Mouse (Mus musculus) ovary, postnatal 14 days (tissue): Measurements from ENCODE around the gene Olfr308.
"Not testable (repeated sequence)": the region's sequence is repeated elsewhere in the genome, so short reads cannot be mapped to it uniquely, and the experiment has no call there.

Experiments used
- DNase-seq: peaks from one replicate; pipeline ENCODE4 v3.0.0; 2022; ENCODE audit warnings: low spot score

Olfr308 gene

GRCm38 (mm10) chr7:86325530-86325929, at the start of gene Olfr308:
TSS of gene Olfr308 (minus strand) at chr7:86325630.
- no peak for DNase-seq

GRCm38 (mm10) chr7:86366828-86367227, 41.4 kb upstream of the Olfr308 start, which contains the start of gene Olfr305:
TSS of gene Olfr305 (minus strand) at chr7:86366928.
- DNase-seq = no peak

DNA sequence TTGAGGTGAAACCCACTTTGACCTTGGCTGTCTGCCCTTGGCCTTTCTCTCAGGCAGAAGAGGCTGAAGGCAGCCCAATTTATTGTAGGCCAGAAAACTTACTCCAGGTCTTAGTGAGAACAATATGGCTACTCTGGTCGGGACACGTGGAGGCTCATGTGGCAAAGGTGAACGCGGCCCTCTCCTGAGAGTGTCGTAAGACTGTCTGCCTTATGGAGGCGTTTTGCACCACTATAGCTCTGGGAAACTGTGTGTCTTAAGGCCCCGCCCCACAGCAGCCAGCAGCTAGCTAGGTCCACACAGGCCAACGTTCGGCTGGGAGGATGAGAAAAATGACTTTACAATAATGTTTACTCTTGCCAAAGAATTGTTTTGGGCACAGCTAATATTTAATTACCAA, 20.9 kb upstream of the Olfr308 start:
- not testable (repeated sequence) for DNase-seq

GRCm38 (mm10) chr7:86344253-86344652, 18.8 kb upstream of the Olfr308 start:
- no peak for DNase-seq

DNA sequence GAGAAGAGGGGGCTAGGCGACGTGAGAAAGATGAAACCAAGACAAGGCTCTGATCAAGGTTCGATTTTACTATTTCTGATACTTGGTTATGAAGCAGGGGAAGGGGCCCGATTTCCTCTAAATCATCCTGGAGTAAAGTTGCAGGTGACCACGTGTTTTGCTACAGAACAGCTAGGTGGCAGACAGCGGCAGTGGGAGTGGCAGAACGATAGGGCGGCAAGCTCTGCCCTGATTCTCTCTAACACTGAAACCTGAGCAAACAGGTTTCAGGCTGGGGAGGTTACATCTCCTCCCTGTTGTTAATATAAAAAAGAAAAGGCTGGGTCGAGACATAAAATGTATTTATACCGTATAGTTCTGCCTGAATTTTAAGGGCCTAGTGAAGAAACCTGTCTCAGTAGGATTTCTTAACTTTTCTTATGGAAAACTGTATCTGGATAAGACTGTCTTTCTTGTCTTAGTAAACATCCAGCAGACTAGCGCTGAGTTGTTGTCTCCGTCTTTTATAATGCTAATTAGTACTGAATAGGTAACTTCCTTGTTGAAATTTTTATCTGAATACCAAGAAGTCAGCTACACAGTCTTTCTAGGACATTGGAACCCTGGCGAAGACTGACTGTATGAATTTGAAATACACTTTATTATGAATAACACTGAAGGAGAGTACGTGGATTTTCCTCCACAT, 17.6 kb upstream of the Olfr308 start:
- DNase-seq = no peak

- no peak for DNase-seq
Observed at GRCm38 (mm10) chr7:86337486-86337885, 12.1 kb upstream of the Olfr308 start, which contains the start of gene Olfr307. TSS of gene Olfr307 (minus strand) at chr7:86337586.

- no peak for DNase-seq
Observed at GRCm38 (mm10) chr7:86321323-86321722, 4.1 kb downstream of the Olfr308 start.

DNA sequence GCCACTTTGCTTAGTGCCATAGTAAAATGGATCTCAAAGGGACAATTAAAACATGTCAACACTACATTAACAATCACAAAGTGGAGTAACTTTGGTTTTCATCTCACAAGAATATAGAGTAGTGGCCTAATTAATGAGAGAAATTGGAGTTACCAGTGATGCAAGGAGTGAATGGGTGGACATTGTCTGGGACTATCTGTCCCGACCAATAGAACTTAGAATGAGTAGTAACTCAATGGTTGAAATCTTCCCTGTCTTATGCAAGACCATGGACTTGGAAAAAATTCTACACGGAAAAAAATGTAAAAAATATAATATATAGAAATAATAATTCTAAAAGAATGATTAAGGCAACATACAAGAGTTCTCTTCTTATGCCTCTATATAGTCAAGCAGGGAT, 11.8 kb downstream of the Olfr308 start, which contains the start of gene Olfr309:
Gene Olfr309, minus strand, starts transcription at position 101 of the 400 bp plus-strand sequence.
- DNase-seq = no peak

GRCm38 (mm10) chr7:86277072-86277471, 48.4 kb downstream of the Olfr308 start, which contains the start of gene Olfr310:
TSS of gene Olfr310 (minus strand) at chr7:86277172.
- DNase-seq = no peak
